Mouse (Mus musculus): Measurements from ENCODE around the gene Pphln1. TPM values are rescaled to one million over a fixed set of nuclear protein-coding genes. Genes with fewer than 3 reads are reported as not detected.
A peak's percentile ranks its signal among the peaks of the same experiment; 100 is the strongest.

The Pphln1 gene
- polyA plus RNA-seq, 1 experiment from 2014 or later: 17.7 TPM

- Histone ChIP-seq H3K4me2 (replicated peaks; ENCODE audit: low read depth) (no peak overlapping the region), H3K9me3 (ENCODE audit: control insufficient read depth) (no peaks in the 10 kb centered on the region), H3K4me3 (ENCODE audit: low read depth, low read length) (no peak overlapping the region), H3K36me3 (ENCODE audit: control insufficient read depth, insufficient read depth) (no peaks in the 10 kb centered on the region; the same call in 1 of the 2 replicates), H3K9ac (ENCODE audit: low read depth, low read length) (no peak overlapping the region), H3K27me3 (replicated peaks; ENCODE audit: control insufficient read depth, insufficient read depth, low read length) (no peaks in the 10 kb centered on the region), H3K4me1 (replicated peaks; ENCODE audit: control insufficient read depth, insufficient read depth, low read length) (no peaks in the 10 kb centered on the region), H3K27ac (ENCODE audit: low read depth, low read length) (no peak overlapping the region)
- ATAC-seq: no peak
- no peak for TF ChIP-seq CTCF (IDR thresholded peaks at IDR 0.05; ENCODE audit: low read depth)
- WGBS: 90% methylated on average over 3 of the region's 3 CpGs
These were observed 76.1 kb downstream of the Pphln1 start for GRCm38 (mm10) chr15:93474277-93474676.

- Histone ChIP-seq H3K27ac (ENCODE audit: low read depth, low read length) (no peak overlapping the region), H3K36me3 (ENCODE audit: control insufficient read depth, insufficient read depth) (no peaks in the 10 kb centered on the region; the same call in 1 of the 2 replicates), H3K4me2 (replicated peaks; ENCODE audit: low read depth) (no peak overlapping the region), H3K4me1 (replicated peaks; ENCODE audit: control insufficient read depth, insufficient read depth, low read length) (no peaks in the 10 kb centered on the region), H3K4me3 (ENCODE audit: low read depth, low read length) (no peak overlapping the region), H3K27me3 (replicated peaks; ENCODE audit: control insufficient read depth, insufficient read depth, low read length) (no peaks in the 10 kb centered on the region), H3K9me3 (ENCODE audit: control insufficient read depth) (no peaks in the 10 kb centered on the region), H3K9ac (ENCODE audit: low read depth, low read length) (no peak overlapping the region)
- no peak for ATAC-seq
- TF ChIP-seq CTCF (IDR thresholded peaks at IDR 0.05; ENCODE audit: low read depth): no peak
- 61% methylated on average over 8 of the region's 8 CpGs for WGBS
These were observed 77.5 kb downstream of the Pphln1 start for GRCm38 (mm10) chr15:93475688-93476087.

GRCm38 (mm10) chr15:93477729-93478128, 79.6 kb downstream of the Pphln1 start:
- Histone ChIP-seq H3K4me2 (replicated peaks; ENCODE audit: low read depth) (no peak overlapping the region), H3K36me3 (ENCODE audit: control insufficient read depth, insufficient read depth) (no peaks in the 10 kb centered on the region), H3K27ac (ENCODE audit: low read depth, low read length) (no peak overlapping the region), H3K4me1 (replicated peaks; ENCODE audit: control insufficient read depth, insufficient read depth, low read length) (no peaks in the 10 kb centered on the region), H3K9ac (ENCODE audit: low read depth, low read length) (no peak overlapping the region), H3K9me3 (ENCODE audit: control insufficient read depth) (no peaks in the 10 kb centered on the region), H3K4me3 (ENCODE audit: low read depth, low read length) (no peak overlapping the region), H3K27me3 (replicated peaks; ENCODE audit: control insufficient read depth, insufficient read depth, low read length) (no peaks in the 10 kb centered on the region)
- ATAC-seq: no peak
- 81% methylated on average over 4 of the region's 4 CpGs for WGBS
- no peak for TF ChIP-seq CTCF (IDR thresholded peaks at IDR 0.05; ENCODE audit: low read depth)

GRCm38 (mm10) chr15:93478676-93479075, 80.5 kb downstream of the Pphln1 start:
- TF ChIP-seq CTCF (IDR thresholded peaks at IDR 0.05; ENCODE audit: low read depth): peak; percentile 46
- H3K27ac ChIP-seq (ENCODE audit: low read depth, low read length): no peak overlapping the region
- WGBS: 81% methylated on average over 3 of the region's 3 CpGs
- no peak overlapping the region for H3K9ac ChIP-seq (ENCODE audit: low read depth, low read length)
- H3K4me1 ChIP-seq (replicated peaks; ENCODE audit: control insufficient read depth, insufficient read depth, low read length): no peaks in the 10 kb centered on the region
- ATAC-seq: no peak
- no peak overlapping the region for H3K4me2 ChIP-seq (replicated peaks; ENCODE audit: low read depth)
- H3K9me3 ChIP-seq (ENCODE audit: control insufficient read depth): no peaks in the 10 kb centered on the region
- H3K27me3 ChIP-seq (replicated peaks; ENCODE audit: control insufficient read depth, insufficient read depth, low read length): no peaks in the 10 kb centered on the region
- H3K4me3 ChIP-seq (ENCODE audit: low read depth, low read length): no peak overlapping the region
- H3K36me3 ChIP-seq (ENCODE audit: control insufficient read depth, insufficient read depth): no peaks in the 10 kb centered on the region

- no peaks in the 10 kb centered on the region for H3K9me3 ChIP-seq (ENCODE audit: control insufficient read depth)
- WGBS: 66% methylated on average over 4 of the region's 4 CpGs
- H3K4me3 ChIP-seq (ENCODE audit: low read depth, low read length): no peak overlapping the region
- no peak for ATAC-seq
- no peak overlapping the region for H3K9ac ChIP-seq (ENCODE audit: low read depth, low read length)
- H3K27me3 ChIP-seq (replicated peaks; ENCODE audit: control insufficient read depth, insufficient read depth, low read length): no peaks in the 10 kb centered on the region
- no peak for TF ChIP-seq CTCF (IDR thresholded peaks at IDR 0.05; ENCODE audit: low read depth)
- H3K36me3 ChIP-seq (ENCODE audit: control insufficient read depth, insufficient read depth): no peaks in the 10 kb centered on the region
- no peak overlapping the region for H3K4me2 ChIP-seq (replicated peaks; ENCODE audit: low read depth)
- H3K4me1 ChIP-seq (replicated peaks; ENCODE audit: control insufficient read depth, insufficient read depth, low read length): no peaks in the 10 kb centered on the region
- H3K27ac ChIP-seq (ENCODE audit: low read depth, low read length): no peak overlapping the region
These were observed 81.3 kb downstream of the Pphln1 start for GRCm38 (mm10) chr15:93479445-93479844.

GRCm38 (mm10) chr15:93481112-93481511, 83.0 kb downstream of the Pphln1 start:
- Histone ChIP-seq H3K4me1 (replicated peaks; ENCODE audit: control insufficient read depth, insufficient read depth, low read length) (no peaks in the 10 kb centered on the region), H3K9me3 (ENCODE audit: control insufficient read depth) (no peaks in the 10 kb centered on the region), H3K27me3 (replicated peaks; ENCODE audit: control insufficient read depth, insufficient read depth, low read length) (no peaks in the 10 kb centered on the region), H3K27ac (ENCODE audit: low read depth, low read length) (no peak overlapping the region), H3K36me3 (ENCODE audit: control insufficient read depth, insufficient read depth) (no peaks in the 10 kb centered on the region), H3K4me2 (replicated peaks; ENCODE audit: low read depth) (no peak overlapping the region), H3K4me3 (ENCODE audit: low read depth, low read length) (no peak overlapping the region), H3K9ac (ENCODE audit: low read depth, low read length) (no peak overlapping the region)
- no peak for TF ChIP-seq CTCF (IDR thresholded peaks at IDR 0.05; ENCODE audit: low read depth)
- ATAC-seq: no peak
- 80% methylated on average over 10 of the region's 10 CpGs for WGBS

GRCm38 (mm10) chr15:93484261-93484710, 86.1 kb downstream of the Pphln1 start:
- Histone ChIP-seq H3K27ac (ENCODE audit: low read depth, low read length) (no peak overlapping the region), H3K9ac (ENCODE audit: low read depth, low read length) (no peak overlapping the region), H3K9me3 (ENCODE audit: control insufficient read depth) (no peaks in the 10 kb centered on the region), H3K27me3 (replicated peaks; ENCODE audit: control insufficient read depth, insufficient read depth, low read length) (no peaks in the 10 kb centered on the region), H3K4me1 (replicated peaks; ENCODE audit: control insufficient read depth, insufficient read depth, low read length) (no peaks in the 10 kb centered on the region), H3K4me3 (ENCODE audit: low read depth, low read length) (no peak overlapping the region), H3K4me2 (replicated peaks; ENCODE audit: low read depth) (no peak overlapping the region), H3K36me3 (ENCODE audit: control insufficient read depth, insufficient read depth) (no peaks in the 10 kb centered on the region)
- no peak for ATAC-seq
- 63% methylated on average over 7 of the region's 7 CpGs for WGBS
- TF ChIP-seq CTCF (IDR thresholded peaks at IDR 0.05; ENCODE audit: low read depth): peak; percentile 47
